Mouse (Mus musculus) mesoderm, embryonic 11.5 days (tissue): ENCODE measurements at regions not wholly inside any gene's neighbourhood (a gene's known extent, or its start where the extent isn't known, plus 50 kb on each side); places are given as distances from the start of the nearest gene placed in this dataset.
"Not testable (repeated sequence)": the region's sequence is repeated elsewhere in the genome, so short reads cannot be mapped to it uniquely, and the experiment has no call there.

Source experiments
- DNase-seq: peaks from one replicate; pipeline ENCODE4 v3.0.0-alpha.2; 2012; ENCODE audit warnings: low read depth, low spot score

DNA sequence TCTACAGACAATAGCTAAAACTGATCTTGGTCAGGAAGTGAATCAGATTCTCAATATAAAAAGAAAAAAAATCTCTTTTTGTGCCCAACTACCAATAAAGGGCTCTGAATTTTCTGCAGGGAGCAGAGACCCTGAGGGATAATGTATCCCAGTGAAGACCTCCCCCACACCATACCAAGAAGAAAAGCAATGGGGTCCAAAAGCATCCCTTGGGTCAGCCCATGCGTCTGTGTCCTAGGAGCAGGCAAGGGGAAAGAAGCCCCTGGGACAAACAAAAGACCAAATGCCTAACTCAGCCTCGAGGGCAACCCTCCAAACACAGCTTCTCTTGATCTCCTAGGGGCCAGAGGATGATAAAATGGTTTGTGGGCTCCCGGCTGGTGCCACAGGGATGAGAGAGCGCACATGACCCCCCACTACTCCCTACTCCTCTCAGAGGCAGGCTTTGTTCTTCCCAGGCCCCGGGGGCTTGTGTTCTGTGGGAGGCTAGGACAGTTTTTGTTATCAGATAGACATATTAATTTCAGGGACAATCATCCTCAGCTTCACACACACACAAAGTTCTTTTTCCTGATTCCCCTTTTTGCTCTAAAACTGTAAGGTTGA is 172.0 kb upstream of the Slc25a13 start:
- DNase-seq: peak; percentile 22

GRCm38 (mm10) chr6:6387571-6387970 is 170.6 kb upstream of the Slc25a13 start:
- no peak for DNase-seq

- peak; percentile 36 for DNase-seq
Observed at GRCm38 (mm10) chr6:6384971-6385370, 168.0 kb upstream of the Slc25a13 start.

GRCm38 (mm10) chr6:6384441-6384840 is 167.5 kb upstream of the Slc25a13 start:
- no peak for DNase-seq

GRCm38 (mm10) chr6:6372421-6372820 is 155.4 kb upstream of the Slc25a13 start:
- no peak for DNase-seq

GRCm38 (mm10) chr6:6371444-6372093 is 154.6 kb upstream of the Slc25a13 start:
- DNase-seq: no peak

DNA sequence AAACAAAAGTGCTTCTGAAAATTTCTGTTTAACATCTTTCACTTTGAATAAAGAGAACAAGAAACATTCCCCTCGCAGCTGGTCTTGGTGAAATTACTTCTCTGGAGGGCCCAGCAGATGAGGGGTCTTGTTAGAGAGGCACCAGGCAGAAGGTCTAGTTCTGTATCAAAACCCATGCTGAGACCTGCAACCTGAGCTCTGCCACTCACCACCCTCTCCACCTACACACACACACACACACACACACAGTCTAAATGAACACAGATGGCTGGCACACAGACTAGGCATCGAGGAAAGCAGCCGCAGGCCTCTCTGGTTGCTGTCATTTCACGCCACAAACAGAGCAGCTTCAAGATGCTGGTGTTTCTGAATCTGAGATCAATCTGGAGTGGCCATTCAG is 147.1 kb upstream of the Slc25a13 start:
- DNase-seq: peak; percentile 23

DNA sequence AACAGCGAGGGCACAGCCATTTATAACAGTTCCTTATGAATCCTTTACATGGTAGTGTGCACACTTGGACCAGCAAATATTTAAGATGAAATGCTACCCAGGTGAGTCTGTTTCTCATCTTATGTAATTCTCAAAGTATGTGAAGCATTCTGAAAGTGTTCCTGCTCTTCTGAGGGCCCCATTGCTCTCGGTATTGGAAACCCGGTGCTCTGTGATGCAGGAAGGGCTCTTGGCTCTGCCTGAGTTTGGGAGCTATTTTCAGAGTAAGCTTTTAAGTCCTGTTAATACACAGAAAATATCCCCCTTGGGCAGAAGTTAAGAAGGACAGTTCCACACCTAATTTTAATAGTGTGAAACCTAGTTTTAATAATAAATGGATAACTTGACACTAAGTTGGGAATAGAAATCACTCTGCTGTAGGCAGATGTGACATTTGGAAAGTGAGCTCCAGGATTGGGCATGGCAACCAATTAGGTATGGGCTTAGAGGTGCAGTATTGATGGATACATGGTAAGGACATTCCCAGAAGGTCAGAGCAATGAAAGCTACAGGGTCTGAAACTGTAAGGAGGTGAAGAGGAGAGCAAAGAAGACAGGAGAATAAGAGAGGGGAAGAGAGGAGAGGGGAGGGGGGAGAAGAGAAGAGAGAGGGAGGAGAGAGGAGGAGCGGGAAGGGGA is 145.8 kb upstream of the Slc25a13 start:
- no peak for DNase-seq

- not testable (repeated sequence) for DNase-seq
Observed at GRCm38 (mm10) chr6:6361181-6361580, 144.2 kb upstream of the Slc25a13 start.

DNA sequence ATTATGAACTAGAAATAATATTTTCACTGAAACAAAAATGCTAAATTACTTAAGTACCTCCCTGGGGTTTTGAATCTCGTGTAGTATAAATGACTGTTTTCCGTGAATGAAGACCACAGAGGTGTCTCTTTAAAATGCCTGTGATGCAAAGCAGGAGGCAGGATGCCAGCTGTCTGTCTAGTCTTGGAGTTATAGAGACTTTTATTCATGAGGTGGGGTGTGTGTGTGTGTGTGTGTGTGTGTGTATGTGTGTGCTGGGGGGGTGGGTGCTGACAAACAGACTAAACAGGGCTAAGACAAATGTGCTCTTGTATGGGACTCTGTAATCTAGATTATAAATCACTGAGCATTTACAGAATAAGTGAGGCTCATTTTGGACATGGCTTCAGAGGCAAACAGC is 140.5 kb upstream of the Slc25a13 start:
- DNase-seq: no peak

- no peak for DNase-seq
Observed at GRCm38 (mm10) chr6:6356967-6357366, 140.0 kb upstream of the Slc25a13 start.

GRCm38 (mm10) chr6:6335251-6335650 is 118.3 kb upstream of the Slc25a13 start:
- peak; percentile 20 for DNase-seq

DNA sequence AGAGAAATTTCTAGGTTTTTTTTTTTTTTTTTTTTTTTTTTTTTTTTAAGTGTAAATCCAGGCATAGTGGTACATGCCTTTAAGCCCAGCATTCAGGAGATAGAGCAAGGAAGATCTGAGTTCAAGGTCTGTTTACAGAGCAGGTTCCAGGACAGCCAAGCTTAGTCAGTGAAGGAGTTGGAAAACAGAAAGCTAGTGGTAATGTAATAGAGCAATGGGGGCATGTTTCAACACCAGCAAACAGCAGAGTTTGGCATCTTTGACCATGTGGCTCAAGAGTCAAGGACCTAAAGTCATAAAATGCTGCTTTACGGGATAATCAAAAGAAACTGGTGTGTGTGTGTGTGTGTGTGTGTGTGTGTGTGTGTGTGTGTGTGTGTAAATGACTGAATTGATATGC is 113.3 kb upstream of the Slc25a13 start:
- no peak for DNase-seq

GRCm38 (mm10) chr6:6325516-6325915 is 108.5 kb upstream of the Slc25a13 start:
- no peak for DNase-seq

GRCm38 (mm10) chr6:6316725-6317124 is 99.8 kb upstream of the Slc25a13 start:
- DNase-seq: no peak

DNA sequence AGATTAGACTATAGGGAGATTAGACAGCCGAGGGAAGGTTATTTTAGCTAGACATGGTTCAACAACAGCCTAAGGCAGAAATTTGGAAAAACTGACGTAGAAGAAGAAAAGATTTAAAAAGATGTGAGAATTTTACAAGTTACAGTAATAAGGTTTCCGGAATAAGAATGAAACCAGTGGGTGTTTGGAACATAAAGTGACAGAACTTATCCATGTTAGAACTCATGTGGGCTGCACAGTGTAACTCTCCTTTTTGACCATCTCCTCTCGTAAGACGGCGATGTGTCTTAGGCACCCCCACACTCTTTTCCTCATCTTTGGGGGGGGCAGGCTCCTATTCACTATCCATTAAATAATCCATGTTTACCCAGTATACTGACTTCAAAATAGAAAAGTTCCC is 96.2 kb upstream of the Slc25a13 start:
- DNase-seq: no peak

- no peak for DNase-seq
Observed at GRCm38 (mm10) chr6:6310213-6310612, 93.2 kb upstream of the Slc25a13 start.

DNA sequence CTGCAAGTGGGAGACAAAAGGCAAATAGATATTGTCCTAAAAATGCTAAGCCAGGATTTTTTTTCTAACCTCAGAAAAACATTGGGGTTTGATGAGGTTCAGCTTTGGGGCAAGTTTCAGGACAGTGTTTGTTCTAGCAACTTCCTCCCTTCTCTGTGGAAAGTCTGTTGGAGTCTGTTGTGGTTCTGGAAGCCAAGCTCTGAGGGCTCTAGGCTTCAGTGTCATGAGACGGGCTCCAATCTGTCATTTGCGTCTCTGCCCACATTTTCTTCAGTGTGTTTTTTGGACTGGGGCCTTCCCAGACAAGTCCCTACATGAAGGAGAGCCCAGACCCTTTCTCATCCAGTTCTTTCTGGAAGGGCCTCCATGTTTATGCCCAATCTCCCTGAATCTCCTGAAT is 90.6 kb upstream of the Slc25a13 start:
- no peak for DNase-seq

- DNase-seq: no peak
Observed at GRCm38 (mm10) chr6:6303767-6304166, 86.8 kb upstream of the Slc25a13 start.

GRCm38 (mm10) chr6:6301001-6301510 is 84.1 kb upstream of the Slc25a13 start:
- DNase-seq: no peak

GRCm38 (mm10) chr6:6298867-6299852 is 82.2 kb upstream of the Slc25a13 start:
- no peak for DNase-seq

DNA sequence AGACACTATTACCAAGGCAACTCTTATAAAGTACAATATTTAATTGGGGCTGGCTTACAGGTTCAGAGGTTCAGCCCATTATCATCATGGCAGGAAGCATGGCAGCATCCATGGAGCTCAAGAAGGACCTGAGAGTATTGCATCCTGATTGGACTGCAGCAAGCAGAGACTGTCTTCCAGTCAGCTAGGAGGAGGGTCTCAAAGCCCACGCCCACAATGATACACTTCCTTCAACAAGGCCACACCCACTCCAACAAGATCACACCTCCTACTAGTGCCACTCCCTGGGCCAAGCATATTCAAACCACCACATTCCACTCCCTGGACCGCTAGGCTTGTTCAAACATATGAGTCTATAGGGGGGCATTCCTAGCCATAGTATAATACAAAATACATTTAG is 78.6 kb upstream of the Slc25a13 start:
- DNase-seq: not testable (repeated sequence)
